Mouse (Mus musculus) neural tube, embryonic 10.5 days (tissue): ENCODE results near the gene Cyp2c23.

Experiments used
- DNase-seq: peaks from one replicate; pipeline ENCODE4 v3.0.0-alpha.2; 2017; ENCODE audit warnings: low spot score; ENCODE audit errors: extremely low spot score

Cyp2c23 gene

GRCm38 (mm10) chr19:44028972-44029371, at the start of gene Cyp2c23:
Gene Cyp2c23 (minus strand): TSS chr19:44029208.
- no peak for DNase-seq

GRCm38 (mm10) chr19:44077024-44077423, 48.0 kb upstream of the Cyp2c23 start:
- DNase-seq, result no peak

DNA sequence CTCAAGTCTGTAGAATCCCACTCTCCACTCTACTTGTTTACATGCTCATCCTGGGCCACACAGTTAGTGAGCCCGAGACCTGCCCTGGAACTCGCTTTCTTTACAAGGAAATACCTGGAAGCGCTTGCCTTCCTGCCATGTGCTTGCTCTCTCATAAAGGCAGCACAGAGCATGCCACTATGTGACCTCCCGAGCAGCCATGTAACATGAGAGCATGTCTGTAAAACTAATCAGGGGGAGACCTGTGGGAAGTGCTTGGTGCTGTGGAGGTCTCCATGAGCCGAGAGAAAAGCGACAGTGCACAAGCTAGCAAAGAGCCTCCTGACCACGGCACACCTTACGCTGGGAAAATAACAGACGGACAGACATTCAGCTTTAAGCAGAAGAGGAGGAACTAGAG, 47.4 kb upstream of the Cyp2c23 start:
- peak; percentile 26 for DNase-seq

- no peak for DNase-seq
These were observed 46.0 kb upstream of the Cyp2c23 start for GRCm38 (mm10) chr19:44074986-44075385.

DNA sequence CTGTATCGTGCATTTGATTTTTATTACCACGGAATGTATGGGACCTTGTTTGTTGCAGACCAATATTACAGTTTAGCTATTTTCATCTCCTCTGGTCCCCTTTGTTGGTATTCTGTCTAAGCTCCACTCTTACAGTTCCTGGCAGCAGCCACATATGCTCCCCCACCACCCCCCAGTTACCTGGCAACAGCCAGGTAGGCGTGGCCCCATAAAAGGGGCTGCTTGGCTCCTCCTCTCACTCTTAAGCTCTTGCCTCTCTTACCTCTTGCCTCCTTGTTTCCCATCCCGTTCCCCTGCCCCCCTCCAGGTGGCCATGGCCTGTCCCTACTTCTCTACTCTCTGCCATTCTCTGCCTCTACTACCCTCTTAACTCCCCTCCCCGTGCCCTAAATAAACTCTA, 42.2 kb upstream of the Cyp2c23 start:
- DNase-seq, result no peak

- no peak for DNase-seq
These were observed 40.9 kb upstream of the Cyp2c23 start for GRCm38 (mm10) chr19:44069914-44070232.

GRCm38 (mm10) chr19:44069121-44069913, 40.3 kb upstream of the Cyp2c23 start, which contains the start of gene Erlin1:
Gene Erlin1 (minus strand): TSS chr19:44069785.
- DNase-seq, result peak; percentile 89

- DNase-seq, result no peak
These were observed 39.2 kb upstream of the Cyp2c23 start for GRCm38 (mm10) chr19:44068232-44068631.

DNA sequence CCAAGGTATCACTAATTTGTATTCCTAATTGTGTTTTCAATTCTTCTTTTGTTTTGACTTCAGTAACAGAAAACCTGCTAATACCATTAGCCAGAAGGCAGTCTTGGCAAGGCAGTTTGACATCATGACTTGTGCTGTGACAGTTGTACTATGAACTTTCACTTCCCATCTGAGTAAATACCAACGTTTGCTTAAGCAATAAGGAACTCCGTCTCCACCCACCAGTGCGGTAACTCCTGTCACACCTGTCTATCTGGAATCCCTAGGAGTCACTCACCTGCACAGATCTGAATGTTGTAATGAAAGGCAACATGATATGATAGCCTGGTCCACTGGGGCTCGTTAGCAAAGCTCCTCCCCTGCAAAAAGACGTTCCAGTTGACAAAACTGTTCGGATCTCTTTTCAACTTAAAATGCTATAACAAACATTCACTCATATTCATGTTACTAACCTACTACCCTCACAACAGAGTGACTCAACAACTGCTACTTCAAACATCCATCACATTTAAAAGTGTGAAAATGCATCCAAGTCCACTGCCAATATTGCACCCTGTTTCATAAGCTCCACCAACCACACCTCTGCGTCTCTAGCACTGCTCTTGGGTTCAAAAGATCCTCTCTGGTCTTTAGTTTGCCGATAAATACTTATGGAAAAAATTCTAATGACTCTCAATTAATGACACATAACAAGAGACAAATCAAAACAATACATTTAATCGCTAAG, 38.5 kb upstream of the Cyp2c23 start:
- DNase-seq, result no peak

DNA sequence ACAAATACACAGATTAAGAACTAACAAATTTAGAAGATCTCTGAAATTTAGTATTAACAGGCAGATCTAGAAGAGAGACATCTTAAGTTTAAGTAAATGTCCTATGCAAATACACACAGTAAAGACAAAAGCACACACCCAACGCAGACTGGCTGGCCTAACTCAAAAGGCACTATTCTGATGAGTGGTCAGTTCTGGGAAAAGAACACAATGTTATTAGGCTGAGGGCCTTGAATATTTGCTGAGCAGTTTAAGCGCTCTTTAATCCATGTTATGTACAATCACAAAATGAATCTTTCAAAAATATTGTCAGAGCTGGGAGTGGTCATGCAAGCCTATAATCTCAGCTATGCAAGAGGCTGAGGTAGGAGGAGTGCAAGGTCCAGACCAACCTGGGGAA, 35.7 kb upstream of the Cyp2c23 start:
- no peak for DNase-seq

- DNase-seq, result no peak
These were observed 34.8 kb upstream of the Cyp2c23 start for GRCm38 (mm10) chr19:44063773-44064172.

DNA sequence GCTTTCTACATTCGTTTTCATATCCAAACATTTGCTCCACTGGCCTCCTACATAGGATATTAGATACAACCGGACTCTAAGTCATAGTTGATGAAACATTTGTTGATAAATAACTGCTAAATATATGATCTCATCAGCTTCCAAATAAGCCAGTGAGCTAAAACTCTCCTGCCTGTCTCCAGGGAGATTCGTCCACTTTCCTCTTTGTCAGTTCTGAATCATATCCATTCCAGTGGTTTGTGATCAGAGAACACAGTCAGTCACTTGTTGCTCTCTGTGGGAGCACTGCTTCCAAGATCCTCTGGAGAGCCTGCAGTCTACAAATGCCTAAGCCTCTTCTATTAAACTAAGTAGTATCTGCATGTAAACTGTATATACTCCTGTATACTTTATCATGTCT, 31.2 kb upstream of the Cyp2c23 start:
- DNase-seq, result no peak

- no peak for DNase-seq
These were observed 26.3 kb upstream of the Cyp2c23 start for GRCm38 (mm10) chr19:44055173-44055826.

DNA sequence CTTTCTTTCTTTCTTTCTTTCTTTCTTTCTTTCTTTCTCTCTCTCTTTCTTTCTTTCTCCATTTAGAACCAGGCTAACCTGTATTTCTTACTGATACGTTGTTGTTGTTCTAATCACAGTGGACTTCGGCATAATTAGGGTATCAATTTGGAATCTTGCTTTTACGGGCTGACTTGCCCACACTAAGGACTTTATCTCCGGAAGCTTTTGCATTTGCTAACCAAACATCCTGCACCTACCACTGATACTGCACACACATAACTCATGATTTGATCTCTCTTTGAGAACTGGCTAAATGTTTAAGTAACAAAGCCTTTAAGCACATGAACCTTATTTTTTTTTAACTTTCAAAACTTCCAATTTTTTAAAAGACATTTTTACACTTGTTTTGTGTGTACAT, 21.4 kb upstream of the Cyp2c23 start:
- no peak for DNase-seq

GRCm38 (mm10) chr19:44049282-44049681, 20.3 kb upstream of the Cyp2c23 start:
- DNase-seq, result no peak

- DNase-seq, result no peak
These were observed 16.8 kb upstream of the Cyp2c23 start for GRCm38 (mm10) chr19:44045847-44046246.

DNA sequence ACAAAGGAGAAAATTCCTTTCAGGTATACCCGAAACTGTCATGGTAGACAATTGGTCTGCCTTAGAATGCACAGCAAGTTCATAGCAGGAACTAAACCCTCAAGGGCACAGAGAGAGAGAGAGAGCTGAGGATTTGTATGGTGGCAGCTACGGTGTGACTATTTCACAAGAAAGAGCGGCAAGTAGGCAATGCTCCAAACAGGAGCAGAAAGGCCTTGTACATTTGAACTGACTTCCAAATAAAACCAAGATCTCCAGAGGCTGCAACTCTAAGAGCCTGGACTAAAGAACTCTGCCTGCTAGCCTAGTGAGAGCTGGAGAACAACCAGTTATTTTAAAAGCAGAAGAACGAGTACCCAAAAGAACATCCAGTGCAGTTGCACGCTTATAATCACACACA, 13.1 kb upstream of the Cyp2c23 start:
- no peak for DNase-seq

- DNase-seq, result no peak
These were observed 4.4 kb upstream of the Cyp2c23 start for GRCm38 (mm10) chr19:44033396-44033795.

- no peak for DNase-seq
These were observed 3.2 kb upstream of the Cyp2c23 start for GRCm38 (mm10) chr19:44032046-44032744.

- DNase-seq, result no peak
These were observed 1.0 kb upstream of the Cyp2c23 start for GRCm38 (mm10) chr19:44030024-44030423.

DNA sequence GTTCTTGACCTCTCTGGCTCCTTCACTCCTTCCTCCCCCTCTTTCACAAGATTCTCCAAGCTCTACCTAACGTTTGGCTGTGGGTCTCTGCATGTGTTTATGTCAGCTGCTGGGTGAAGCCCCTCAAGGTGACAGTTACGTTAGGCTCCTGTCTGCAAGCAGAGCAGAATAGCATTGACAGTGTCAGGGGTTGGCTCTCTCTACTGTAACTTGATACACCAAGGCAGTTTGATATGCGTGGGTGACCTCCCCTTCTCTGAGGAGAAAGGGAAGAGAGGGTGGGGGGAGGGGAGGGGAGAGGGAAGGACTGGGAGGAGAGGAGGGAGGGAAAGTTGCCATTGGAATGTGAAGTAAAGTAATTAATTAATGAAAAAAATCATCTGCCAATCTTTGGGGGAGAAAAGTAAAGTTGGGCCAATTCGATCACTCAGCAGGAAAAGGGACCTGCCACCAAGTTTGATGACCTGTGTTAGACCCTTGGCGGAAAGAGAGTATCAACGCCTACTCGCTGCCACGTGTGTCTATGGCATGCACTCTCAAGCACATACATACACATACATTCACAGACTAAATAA, 2.0 kb downstream of the Cyp2c23 start:
- DNase-seq, result no peak
